In genomic region chr1:181241185-181241584, GRCm38 (mm10) we compare ENCODE assay signal across 34 mouse cellular contexts.
"Had no signal": no experiment of that assay in that cellular context is flagged by ENCODE, and none has a peak within 500 bp of the region (broad histone marks: within the 10 kb centered on the region; RNA-seq: fewer than 3 reads in every experiment).

No protein-coding gene starts in this region.

- H3K36me3 ChIP-seq: heart, embryonic 10.5 days; heart, embryonic 12.5 days; heart, embryonic 13.5 days; heart, embryonic 15.5 days; hindbrain, embryonic 10.5 days; hindbrain, embryonic 13.5 days; hindbrain, embryonic 15.5 days; kidney, embryonic 15.5 days had no signal

- H3K9me3 ChIP-seq: heart, embryonic 10.5 days; heart, embryonic 12.5 days; heart, embryonic 13.5 days; heart, embryonic 15.5 days; hindbrain, embryonic 10.5 days; hindbrain, embryonic 13.5 days; hindbrain, embryonic 15.5 days; kidney, embryonic 15.5 days had no signal

- ATAC-seq: hindbrain, embryonic 16.5 days; hindbrain, postnatal 0 days; inflammation-experienced regulatory T-cells, adult 6 months; intestine, embryonic 16.5 days; intestine, postnatal 0 days had no signal

- H3K27ac ChIP-seq: heart, adult 2 months; heart, embryonic 10.5 days; heart, embryonic 13.5 days; heart, embryonic 15.5 days; hindbrain, embryonic 10.5 days; hindbrain, embryonic 13.5 days; hindbrain, embryonic 14.5 days; hindbrain, embryonic 15.5 days; hindbrain, postnatal 0 days; kidney, embryonic 15.5 days; kidney, postnatal 0 days; layer of hippocampus, adult 2 months had no signal

- H3K27me3 ChIP-seq: heart, embryonic 12.5 days; heart, embryonic 13.5 days; heart, embryonic 15.5 days; hindbrain, embryonic 13.5 days; hindbrain, embryonic 15.5 days; kidney, embryonic 15.5 days had no signal

- H3K9ac ChIP-seq: heart, embryonic 12.5 days; heart, embryonic 13.5 days; heart, embryonic 15.5 days; hindbrain, embryonic 13.5 days; hindbrain, embryonic 14.5 days; hindbrain, embryonic 15.5 days; kidney, embryonic 15.5 days had no signal

- H3K4me1 ChIP-seq: hindbrain, embryonic 13.5 days; hindbrain, embryonic 15.5 days had no signal

- H3K4me2 ChIP-seq: heart, embryonic 11.5 days; heart, embryonic 12.5 days; heart, embryonic 13.5 days; heart, embryonic 15.5 days; hindbrain, embryonic 13.5 days; hindbrain, embryonic 14.5 days; hindbrain, embryonic 15.5 days; kidney, embryonic 15.5 days had no signal

- H3K4me3 ChIP-seq: heart, adult 2 months; heart, embryonic 10.5 days; heart, embryonic 12.5 days; heart, embryonic 13.5 days; heart, embryonic 15.5 days; hindbrain, embryonic 10.5 days; hindbrain, embryonic 13.5 days; hindbrain, embryonic 15.5 days; kidney, embryonic 15.5 days; layer of hippocampus, adult 2 months had no signal

- DNase-seq: heart, adult 2 months; heart, postnatal 10 days; heart, postnatal 14 days; heart, postnatal 36 days; heart, postnatal 4 days; kidney, adult 11 months; kidney, adult 18-20 months; kidney, adult 2 months; kidney, adult 8-10 months; kidney, adult 9 months; kidney, postnatal 10 days; kidney, postnatal 14 days; kidney, postnatal 25 days; kidney, postnatal 36 days; kidney, postnatal 4 days; layer of hippocampus, adult 9-11 months; layer of hippocampus, postnatal 36 days had no signal
